Mouse (Mus musculus) stomach, embryonic 16.5 days (tissue): Measurements from ENCODE around the gene Tmem82. TPM values are rescaled to one million over a fixed set of nuclear protein-coding genes. Genes with fewer than 3 reads are reported as not detected.

Source experiments
- ATAC-seq: fragments of 200-750 bp; cut with Nextera tagmentation; 2 replicates; pipeline ENCODE4 v1.8.0; 2017; ENCODE audit warnings: moderate number of reproducible peaks, moderate TSS enrichment; ENCODE audit not compliant: insufficient read depth, low FRiP score
- H3K27ac ChIP-seq: fragments of 300-500 bp; sonication (generic); 2 replicates; pipeline ENCODE4 v1.5.1; 2014; ENCODE audit warnings: low read length
- H3K27me3 ChIP-seq: fragments of 300-500 bp; sonication (generic); 2 replicates; pipeline ENCODE4 v1.6.1; 2014; ENCODE audit warnings: low read length, control low read depth, mixed read lengths; ENCODE audit not compliant: control insufficient read depth, insufficient read depth
- H3K36me3 ChIP-seq: fragments of 300-500 bp; sonication (generic); 2 replicates; pipeline ENCODE4 v1.6.1; 2014; ENCODE audit warnings: low read length; ENCODE audit not compliant: control insufficient read depth, insufficient read depth
- H3K4me1 ChIP-seq: fragments of 300-500 bp; sonication (generic); 2 replicates; pipeline ENCODE4 v1.6.1; 2014; ENCODE audit warnings: low read length, control low read depth, mixed read lengths; ENCODE audit not compliant: control insufficient read depth, insufficient read depth
- H3K4me2 ChIP-seq: fragments of 300-500 bp; sonication (generic); 2 replicates; pipeline ENCODE4 v1.6.1; 2014; ENCODE audit warnings: low read depth, low read length, mixed read lengths
- H3K4me3 ChIP-seq: fragments of 300-500 bp; sonication (generic); replicated peaks from 2 replicates; pipeline ENCODE4 v1.5.1; 2014; ENCODE audit warnings: mild to moderate bottlenecking, low read length
- H3K9ac ChIP-seq: fragments of 300-500 bp; sonication (generic); 2 replicates; pipeline ENCODE4 v1.6.1; 2014; ENCODE audit warnings: low read length
- H3K9me3 ChIP-seq: fragments of 300-500 bp; sonication (generic); replicated peaks from 2 replicates; pipeline ENCODE4 v1.6.1; 2016; ENCODE audit warnings: low read length, control low read depth; ENCODE audit not compliant: control insufficient read depth
- WGBS: fragments of 180-500 bp; shearing (Covaris S2); extraction: QIAGEN DNeasy Blood & Tissue Kit; methylation state at CpG from one replicate; pipeline ENCODE4 v1.1.7; 2014; 5-methylcytosine and 5-hydroxymethylcytosine counted together
- polyA plus RNA-seq: library from polyadenylated mRNA; unstranded; fragments of >200 nt; fragmentation: Nextera tagmentation; extraction: Ambion mirVana; gene quantifications from 2 replicates; pipeline ENCODE4 v1.2.1, GENCODE M21; 2015

Tmem82 gene
- polyA plus RNA-seq, 1 experiment from 2014 or later = 3.8 TPM

DNA sequence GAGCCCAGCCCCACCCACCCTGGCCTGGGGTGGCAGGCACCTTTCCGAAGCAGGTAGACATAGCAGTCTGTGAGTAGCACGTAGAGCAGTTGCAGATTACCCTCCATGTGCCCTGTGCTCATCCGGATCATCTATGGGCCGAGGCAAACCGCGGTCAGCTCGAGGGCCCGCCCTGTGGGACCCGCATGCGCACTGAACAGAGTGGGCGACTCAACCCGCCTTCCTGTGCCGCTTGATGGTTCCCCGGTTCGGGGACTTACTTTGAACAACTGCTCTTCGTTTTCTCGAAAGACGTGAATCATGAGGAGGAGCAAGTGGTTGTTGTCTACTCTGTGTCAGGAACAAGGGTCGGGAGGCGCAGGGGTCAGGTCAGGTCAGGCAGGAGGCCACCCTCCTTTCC, 12.8 kb upstream of the Tmem82 start:
- Histone ChIP-seq H3K4me2 (no peak overlapping the region), H3K27ac (no peak overlapping the region), H3K27me3 (no peaks in the 10 kb centered on the region), H3K9me3 (no peaks in the 10 kb centered on the region), H3K4me1 (no peaks in the 10 kb centered on the region), H3K9ac (no peak overlapping the region), H3K36me3 (peaks cover 22% of the 10 kb centered on the region), H3K4me3 (no peak overlapping the region)
- ATAC-seq = no peak
- WGBS = 95% methylated on average over 20 of the region's 20 CpGs

- Histone ChIP-seq H3K4me3 (no peak overlapping the region), H3K36me3 (peaks cover 24% of the 10 kb centered on the region), H3K9me3 (no peaks in the 10 kb centered on the region), H3K27ac (no peak overlapping the region), H3K4me1 (no peaks in the 10 kb centered on the region), H3K9ac (no peak overlapping the region; the same call in 1 of the 2 replicates), H3K4me2 (no peak overlapping the region), H3K27me3 (no peaks in the 10 kb centered on the region)
- ATAC-seq = no peak
- WGBS = 89% methylated on average over 11 of the region's 11 CpGs
These were observed 11.6 kb upstream of the Tmem82 start for GRCm38 (mm10) chr4:141630021-141630420.

- Histone ChIP-seq H3K27ac (no peak overlapping the region), H3K36me3 (peaks cover 24% of the 10 kb centered on the region), H3K4me3 (no peak overlapping the region), H3K9me3 (no peaks in the 10 kb centered on the region), H3K4me1 (peaks cover 4% of the 10 kb centered on the region; the same call in 1 of the 2 replicates), H3K9ac (no peak overlapping the region), H3K27me3 (no peaks in the 10 kb centered on the region), H3K4me2 (no peak overlapping the region)
- no peak for ATAC-seq
- WGBS = 77% methylated on average over 14 of the region's 14 CpGs
These were observed 10.2 kb upstream of the Tmem82 start for GRCm38 (mm10) chr4:141628661-141629060.

GRCm38 (mm10) chr4:141627502-141627901, 9.1 kb upstream of the Tmem82 start:
- ATAC-seq = no peak
- no peak overlapping the region for H3K4me2 ChIP-seq
- H3K4me3 ChIP-seq = no peak overlapping the region
- H3K27me3 ChIP-seq = no peaks in the 10 kb centered on the region
- no peak overlapping the region for H3K9ac ChIP-seq
- H3K9me3 ChIP-seq = no peaks in the 10 kb centered on the region
- WGBS = 86% methylated on average over 5 of the region's 5 CpGs
- peaks cover 24% of the 10 kb centered on the region for H3K36me3 ChIP-seq
- no peak overlapping the region for H3K27ac ChIP-seq
- peaks cover 7% of the 10 kb centered on the region for H3K4me1 ChIP-seq

- Histone ChIP-seq H3K4me2 (no peak overlapping the region), H3K9ac (no peak overlapping the region), H3K27me3 (no peaks in the 10 kb centered on the region), H3K4me1 (peaks cover 7% of the 10 kb centered on the region), H3K4me3 (no peak overlapping the region), H3K9me3 (no peaks in the 10 kb centered on the region), H3K36me3 (peaks cover 15% of the 10 kb centered on the region), H3K27ac (no peak overlapping the region; the same call in 1 of the 2 replicates)
- ATAC-seq = no peak
- WGBS = 85% methylated on average over 16 of the region's 16 CpGs
These were observed 7.5 kb upstream of the Tmem82 start for GRCm38 (mm10) chr4:141625774-141626550.

DNA sequence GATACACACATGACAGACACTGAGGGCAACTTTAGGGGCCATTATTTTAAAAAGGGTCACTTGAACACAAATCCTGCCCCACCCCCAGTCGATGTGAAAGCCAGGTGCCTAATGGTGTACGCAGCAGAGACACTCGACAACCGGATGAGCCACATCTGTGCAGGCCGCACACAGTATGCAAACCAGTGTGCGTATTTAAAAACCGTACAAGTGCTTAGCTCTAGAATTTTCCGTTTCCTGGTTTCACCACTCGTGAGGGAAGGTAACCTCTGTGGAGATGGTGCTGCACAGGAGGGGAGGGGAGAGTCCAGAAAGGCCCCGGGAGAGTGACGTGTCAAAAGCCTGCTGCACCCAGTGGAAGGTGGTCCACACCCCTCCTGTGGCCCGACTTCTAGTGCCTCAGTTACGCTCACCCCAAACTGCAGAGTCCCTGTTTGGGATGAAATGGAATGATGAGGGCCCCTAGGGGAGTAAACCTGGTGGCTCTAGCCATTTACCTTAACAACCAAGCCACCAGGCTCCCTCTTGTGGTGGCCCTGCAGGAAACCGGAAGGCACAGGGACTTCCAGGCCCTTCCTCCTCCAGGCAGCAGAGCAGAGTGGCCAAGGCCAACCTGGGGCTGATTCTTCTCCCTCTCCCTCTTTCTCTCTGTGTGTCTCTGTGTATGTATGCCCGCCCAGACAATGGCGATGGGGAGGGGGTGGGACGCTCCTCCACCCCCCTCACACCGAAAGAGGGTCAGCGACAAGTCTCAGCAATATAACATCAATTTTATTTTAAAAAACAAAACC, 6.7 kb upstream of the Tmem82 start:
- ATAC-seq = no peak
- Histone ChIP-seq H3K36me3 (peaks cover 15% of the 10 kb centered on the region), H3K4me2 (no peak overlapping the region), H3K4me3 (no peak overlapping the region), H3K9me3 (no peaks in the 10 kb centered on the region), H3K27me3 (no peaks in the 10 kb centered on the region), H3K4me1 (peaks cover 7% of the 10 kb centered on the region), H3K27ac (no peak overlapping the region; the same call in 1 of the 2 replicates), H3K9ac (no peak overlapping the region)
- 73% methylated on average over 19 of the region's 19 CpGs for WGBS

GRCm38 (mm10) chr4:141624134-141624533, 5.7 kb upstream of the Tmem82 start:
- no peak overlapping the region for H3K9ac ChIP-seq
- no peak overlapping the region for H3K4me2 ChIP-seq
- no peak for ATAC-seq
- H3K36me3 ChIP-seq = peaks cover 15% of the 10 kb centered on the region
- H3K4me1 ChIP-seq = peaks cover 7% of the 10 kb centered on the region
- no peaks in the 10 kb centered on the region for H3K27me3 ChIP-seq
- H3K9me3 ChIP-seq = no peaks in the 10 kb centered on the region
- no peak overlapping the region for H3K27ac ChIP-seq
- 86% methylated on average over 8 of the region's 8 CpGs for WGBS
- no peak overlapping the region for H3K4me3 ChIP-seq

DNA sequence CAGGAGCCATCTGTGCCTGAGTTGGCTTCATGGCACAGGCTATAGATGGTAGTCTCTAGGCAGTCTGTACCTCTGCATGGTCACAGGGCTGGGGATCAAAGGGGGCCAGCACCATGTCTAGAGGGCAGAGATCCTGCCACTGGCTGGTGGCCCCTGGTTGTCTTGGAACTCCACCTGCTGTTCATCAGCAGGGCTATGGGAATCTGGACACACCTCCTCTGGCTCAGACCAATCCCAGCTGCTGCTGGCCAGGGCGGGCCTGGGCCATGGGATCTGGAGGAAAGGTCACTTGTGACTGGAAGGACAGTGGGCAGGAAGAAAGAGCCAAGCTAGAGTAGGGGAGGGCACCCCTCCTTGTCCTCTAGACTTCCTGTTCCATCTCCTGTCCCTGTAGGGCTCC, 5.2 kb upstream of the Tmem82 start, which contains the start of gene Slc25a34:
Slc25a34 (minus strand) TSS at position 156 of the 400 bp plus-strand sequence.
- H3K27ac ChIP-seq = no peak within 1 kb of the TSS

DNA sequence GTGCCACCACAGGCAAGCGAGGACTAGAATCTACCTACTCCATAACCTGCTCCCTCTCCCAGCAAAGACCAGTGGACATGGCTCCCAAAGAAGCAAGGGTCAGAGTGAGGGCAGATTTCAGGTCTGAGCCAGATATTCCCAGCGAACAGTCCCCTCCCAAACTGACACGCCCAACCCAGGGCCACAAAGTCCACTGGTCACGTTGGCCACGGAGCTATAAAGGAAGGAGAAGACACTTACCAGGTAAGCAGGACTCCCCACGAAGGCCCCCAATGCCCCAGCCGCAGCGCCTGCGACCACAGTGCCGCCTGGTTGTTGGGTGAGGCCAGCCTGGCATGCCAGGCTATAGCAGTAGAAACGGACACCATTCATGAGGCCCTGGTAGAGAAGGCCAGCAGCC, 4.6 kb upstream of the Tmem82 start:
- no peak overlapping the region for H3K9ac ChIP-seq
- no peak for ATAC-seq
- peaks cover 14% of the 10 kb centered on the region for H3K36me3 ChIP-seq
- peaks cover 13% of the 10 kb centered on the region for H3K4me1 ChIP-seq
- H3K27ac ChIP-seq = no peak overlapping the region
- no peaks in the 10 kb centered on the region for H3K27me3 ChIP-seq
- WGBS = 81% methylated on average over 11 of the region's 11 CpGs
- H3K9me3 ChIP-seq = no peaks in the 10 kb centered on the region
- no peak overlapping the region for H3K4me2 ChIP-seq
- no peak overlapping the region for H3K4me3 ChIP-seq

More for the DNA sequence above, 5.2 kb upstream of the Tmem82 start, which contains the start of gene Slc25a34:
- peaks cover 15% of the 10 kb centered on the region for H3K36me3 ChIP-seq
- H3K27me3 ChIP-seq = no peaks in the 10 kb centered on the region
- no peak within 1 kb of the TSS for H3K9ac ChIP-seq
- no peak within 1 kb of the TSS for H3K4me2 ChIP-seq
- no peaks in the 10 kb centered on the region for H3K9me3 ChIP-seq
- peak; percentile 66 for ATAC-seq
- peaks cover 9% of the 10 kb centered on the region for H3K4me1 ChIP-seq
- H3K4me3 ChIP-seq = no peak within 1 kb of the TSS
- WGBS = 33% methylated on average over 1 of the region's 1 CpGs
